Mouse (Mus musculus) limb, embryonic 13.5 days (tissue): ENCODE measurements at regions not wholly inside any gene's neighbourhood (a gene's known extent, or its start where the extent isn't known, plus 50 kb on each side); places are given as distances from the start of the nearest gene placed in this dataset.
A peak's percentile ranks its signal among the peaks of the same experiment; 100 is the strongest.

Source experiments
- ATAC-seq: fragments of 200-750 bp; cut with Nextera tagmentation; 2 replicates; pipeline ENCODE4 v1.8.0; 2017; ENCODE audit warnings: low read depth, moderate number of reproducible peaks, moderate TSS enrichment; ENCODE audit not compliant: low FRiP score
- H3K27ac ChIP-seq: fragments of 300-500 bp; sonication (generic); 2 replicates; pipeline ENCODE4 v1.5.1; 2015; ENCODE audit warnings: inconsistent platforms, mild to moderate bottlenecking, moderate library complexity
- H3K27me3 ChIP-seq: fragments of 300-500 bp; sonication (generic); 2 replicates; pipeline ENCODE4 v1.6.1; 2015; ENCODE audit warnings: mild to moderate bottlenecking, inconsistent platforms
- H3K36me3 ChIP-seq: fragments of 300-500 bp; sonication (generic); 2 replicates; pipeline ENCODE4 v1.6.1; 2015; ENCODE audit warnings: inconsistent platforms, mild to moderate bottlenecking, moderate library complexity
- H3K4me1 ChIP-seq: fragments of 300-500 bp; sonication (generic); 2 replicates; pipeline ENCODE4 v1.6.1; 2015; ENCODE audit warnings: inconsistent platforms
- H3K4me2 ChIP-seq: fragments of 300-500 bp; sonication (generic); replicated peaks from 2 replicates; pipeline ENCODE4 v1.6.1; 2015; ENCODE audit warnings: inconsistent platforms, mild to moderate bottlenecking, moderate library complexity
- H3K4me3 ChIP-seq: fragments of 300-500 bp; sonication (generic); 2 replicates; pipeline ENCODE4 v1.5.1; 2015; ENCODE audit warnings: moderate library complexity, mild to moderate bottlenecking, inconsistent platforms
- H3K9ac ChIP-seq: fragments of 300-500 bp; sonication (generic); 2 replicates; pipeline ENCODE4 v1.6.1; 2015; ENCODE audit warnings: mild to moderate bottlenecking, inconsistent platforms
- H3K9me3 ChIP-seq: fragments of 300-500 bp; sonication (generic); 2 replicates; pipeline ENCODE4 v1.6.1; 2016; ENCODE audit warnings: inconsistent platforms
- WGBS: fragments of 180-500 bp; shearing (Covaris S2); methylation state at CpG from one replicate; pipeline ENCODE4 v1.1.7; 2015; 5-methylcytosine and 5-hydroxymethylcytosine counted together

DNA sequence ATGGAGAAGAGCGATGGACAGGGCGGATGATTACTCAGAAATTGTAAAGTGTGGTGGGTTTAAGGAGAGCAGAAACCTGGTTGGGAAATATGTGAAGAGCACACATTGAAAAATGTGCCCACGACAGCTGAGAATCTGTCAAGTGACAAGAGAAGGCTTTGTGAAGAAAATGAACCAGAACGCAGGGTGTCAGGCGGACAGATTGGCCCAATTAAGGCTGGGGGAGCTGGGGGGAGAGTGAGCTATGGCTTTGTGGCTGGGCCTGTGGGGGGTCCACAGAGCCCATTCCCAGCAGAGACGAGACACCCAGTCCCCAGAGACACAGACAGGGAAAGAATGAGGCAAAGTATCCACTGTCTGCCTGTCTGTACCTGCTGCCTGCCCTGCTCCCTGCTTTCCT lies 153.3 kb downstream of the Shq1 start:
- peaks cover 16% of the 10 kb centered on the region for H3K4me1 ChIP-seq
- no peak overlapping the region for H3K4me2 ChIP-seq
- no peak overlapping the region for H3K4me3 ChIP-seq
- H3K9me3 ChIP-seq = no peaks in the 10 kb centered on the region
- WGBS = 69% methylated on average over 6 of the region's 6 CpGs
- no peaks in the 10 kb centered on the region for H3K36me3 ChIP-seq
- no peak for ATAC-seq
- peaks cover 33% of the 10 kb centered on the region for H3K27me3 ChIP-seq
- no peak overlapping the region for H3K9ac ChIP-seq
- H3K27ac ChIP-seq = no peak overlapping the region

- no peak overlapping the region for H3K4me2 ChIP-seq
- H3K27me3 ChIP-seq = peaks cover 13% of the 10 kb centered on the region
- peaks cover 5% of the 10 kb centered on the region for H3K4me1 ChIP-seq
- H3K9me3 ChIP-seq = 0 out of 2 replicates have a peak, but pooled peaks cover 4% of the 10 kb centered on the region
- no peaks in the 10 kb centered on the region for H3K36me3 ChIP-seq
- no peak overlapping the region for H3K4me3 ChIP-seq
- no peak for ATAC-seq
- no peak overlapping the region for H3K9ac ChIP-seq
- WGBS = 58% methylated on average over 4 of the region's 4 CpGs
- no peak overlapping the region for H3K27ac ChIP-seq
These were observed 158.3 kb downstream of the Shq1 start for GRCm38 (mm10) chr6:100512676-100513075.

GRCm38 (mm10) chr6:100510676-100511075 lies 160.3 kb downstream of the Shq1 start:
- WGBS = 83% methylated on average over 4 of the region's 4 CpGs
- Histone ChIP-seq H3K9me3 (0 out of 2 replicates have a peak, but pooled peaks cover 4% of the 10 kb centered on the region), H3K36me3 (no peaks in the 10 kb centered on the region), H3K9ac (no peak overlapping the region), H3K27me3 (peaks cover 1% of the 10 kb centered on the region; the same call in 1 of the 2 replicates), H3K27ac (no peak overlapping the region), H3K4me3 (no peak overlapping the region), H3K4me1 (no peaks in the 10 kb centered on the region), H3K4me2 (no peak overlapping the region)
- no peak for ATAC-seq

- WGBS = 81% methylated on average over 15 of the region's 15 CpGs
- ATAC-seq = no peak
- peaks cover 28% of the 10 kb centered on the region for H3K4me1 ChIP-seq
These were observed 165.3 kb downstream of the Shq1 start for GRCm38 (mm10) chr6:100505506-100506247.

DNA sequence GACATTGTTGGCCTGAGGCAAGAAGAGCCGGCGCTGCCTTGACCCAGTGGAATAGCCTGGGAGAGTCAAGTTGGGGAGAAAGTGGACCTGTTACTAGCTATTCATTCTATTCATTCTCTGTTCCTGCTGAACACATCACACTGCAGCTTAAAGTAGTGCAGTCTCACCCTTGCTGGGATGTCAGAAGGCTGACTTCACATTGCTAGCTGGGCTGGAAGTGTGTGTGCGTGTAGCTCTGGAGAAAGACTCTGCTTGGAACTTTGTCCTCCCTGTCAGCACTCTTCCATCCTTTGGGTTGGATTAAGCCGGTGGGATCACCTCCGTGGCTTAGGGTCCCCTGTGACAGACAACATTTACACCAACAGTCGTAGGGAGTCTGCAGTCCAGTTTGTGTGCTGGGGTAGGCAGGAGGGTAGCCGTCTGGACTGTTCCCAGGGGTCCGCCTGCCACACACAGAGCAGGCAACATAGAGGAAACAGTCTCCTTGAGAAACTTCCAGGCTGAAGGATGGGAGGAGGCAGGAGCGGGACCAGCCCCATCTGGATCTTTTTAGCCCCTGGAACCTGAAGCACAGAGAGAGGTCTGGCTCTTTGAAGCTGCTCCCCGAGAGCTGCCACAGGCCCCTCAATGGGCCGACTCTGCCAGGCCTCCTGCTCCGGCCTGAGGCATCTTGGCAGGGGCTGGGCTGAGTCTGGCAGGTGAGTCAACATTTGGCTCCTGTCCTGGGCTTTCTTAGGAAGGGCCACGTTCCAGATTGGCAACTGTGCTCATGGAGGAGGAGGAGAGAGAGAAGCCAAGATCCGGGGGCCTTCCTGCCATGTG lies 167.8 kb downstream of the Shq1 start:
- no peak overlapping the region for H3K9ac ChIP-seq
- 0 out of 2 replicates have a peak overlapping the region, but pooled peaks have one; percentile 12 for H3K4me2 ChIP-seq
- peaks cover 38% of the 10 kb centered on the region for H3K4me1 ChIP-seq
- H3K36me3 ChIP-seq = no peaks in the 10 kb centered on the region
- peak overlapping the region; percentile 53; the same call in 1 of the 2 replicates for H3K27ac ChIP-seq
- H3K27me3 ChIP-seq = peaks cover 19% of the 10 kb centered on the region; the same call in 1 of the 2 replicates
- no peaks in the 10 kb centered on the region for H3K9me3 ChIP-seq
- ATAC-seq = peak; percentile 82
- 28% methylated on average over 14 of the region's 14 CpGs for WGBS
- H3K4me3 ChIP-seq = no peak overlapping the region

More at GRCm38 (mm10) chr6:100505506-100506247, 165.3 kb downstream of the Shq1 start:
- Histone ChIP-seq H3K4me3 (no peak overlapping the region), H3K27me3 (0 out of 2 replicates have a peak, but pooled peaks cover 3% of the 10 kb centered on the region), H3K27ac (no peak overlapping the region), H3K4me2 (no peak overlapping the region), H3K9me3 (no peaks in the 10 kb centered on the region), H3K9ac (no peak overlapping the region), H3K36me3 (no peaks in the 10 kb centered on the region)

- Histone ChIP-seq H3K4me2 (no peak overlapping the region), H3K4me1 (peaks cover 38% of the 10 kb centered on the region)
- no peak for ATAC-seq
These were observed 168.8 kb downstream of the Shq1 start for GRCm38 (mm10) chr6:100502139-100502538.

GRCm38 (mm10) chr6:100500741-100501140 lies 170.2 kb downstream of the Shq1 start:
- Histone ChIP-seq H3K27ac (no peak overlapping the region), H3K36me3 (no peaks in the 10 kb centered on the region), H3K4me3 (no peak overlapping the region), H3K4me2 (no peak overlapping the region), H3K9me3 (no peaks in the 10 kb centered on the region), H3K27me3 (peaks cover 19% of the 10 kb centered on the region; the same call in 1 of the 2 replicates), H3K4me1 (peaks cover 38% of the 10 kb centered on the region), H3K9ac (no peak overlapping the region)
- no peak for ATAC-seq
- WGBS = 68% methylated on average over 2 of the region's 2 CpGs

More at GRCm38 (mm10) chr6:100502139-100502538, 168.8 kb downstream of the Shq1 start:
- no peaks in the 10 kb centered on the region for H3K36me3 ChIP-seq
- peaks cover 19% of the 10 kb centered on the region; the same call in 1 of the 2 replicates for H3K27me3 ChIP-seq
- no peak overlapping the region for H3K4me3 ChIP-seq
- H3K27ac ChIP-seq = peak overlapping the region; percentile 53; the same call in 1 of the 2 replicates
- WGBS = 43% methylated on average over 6 of the region's 6 CpGs
- no peaks in the 10 kb centered on the region for H3K9me3 ChIP-seq
- H3K9ac ChIP-seq = no peak overlapping the region

GRCm38 (mm10) chr6:100500060-100500459 lies 170.9 kb downstream of the Shq1 start:
- Histone ChIP-seq H3K36me3 (no peaks in the 10 kb centered on the region), H3K9ac (no peak overlapping the region), H3K4me3 (no peak overlapping the region), H3K27me3 (peaks cover 19% of the 10 kb centered on the region; the same call in 1 of the 2 replicates), H3K27ac (no peak overlapping the region), H3K4me1 (peaks cover 38% of the 10 kb centered on the region), H3K9me3 (no peaks in the 10 kb centered on the region), H3K4me2 (no peak overlapping the region)
- ATAC-seq = no peak
- 64% methylated on average over 8 of the region's 8 CpGs for WGBS

- H3K9me3 ChIP-seq = no peaks in the 10 kb centered on the region
- no peak overlapping the region for H3K4me2 ChIP-seq
- no peak for ATAC-seq
- no peaks in the 10 kb centered on the region for H3K36me3 ChIP-seq
- H3K27me3 ChIP-seq = peaks cover 15% of the 10 kb centered on the region; the same call in 1 of the 2 replicates
- no peak overlapping the region for H3K4me3 ChIP-seq
- no peak overlapping the region for H3K27ac ChIP-seq
- H3K9ac ChIP-seq = no peak overlapping the region
- 29% methylated on average over 4 of the region's 4 CpGs for WGBS
- H3K4me1 ChIP-seq = peaks cover 35% of the 10 kb centered on the region
These were observed 172.1 kb downstream of the Shq1 start for GRCm38 (mm10) chr6:100498861-100499271.

GRCm38 (mm10) chr6:100498126-100498525 lies 172.8 kb downstream of the Shq1 start:
- no peak overlapping the region for H3K9ac ChIP-seq
- H3K9me3 ChIP-seq = no peaks in the 10 kb centered on the region
- no peaks in the 10 kb centered on the region for H3K36me3 ChIP-seq
- no peak for ATAC-seq
- H3K4me2 ChIP-seq = no peak overlapping the region
- no peak overlapping the region for H3K27ac ChIP-seq
- H3K4me1 ChIP-seq = peaks cover 28% of the 10 kb centered on the region
- no peak overlapping the region for H3K4me3 ChIP-seq
- H3K27me3 ChIP-seq = peaks cover 15% of the 10 kb centered on the region; the same call in 1 of the 2 replicates
- WGBS = 82% methylated on average over 2 of the region's 2 CpGs

DNA sequence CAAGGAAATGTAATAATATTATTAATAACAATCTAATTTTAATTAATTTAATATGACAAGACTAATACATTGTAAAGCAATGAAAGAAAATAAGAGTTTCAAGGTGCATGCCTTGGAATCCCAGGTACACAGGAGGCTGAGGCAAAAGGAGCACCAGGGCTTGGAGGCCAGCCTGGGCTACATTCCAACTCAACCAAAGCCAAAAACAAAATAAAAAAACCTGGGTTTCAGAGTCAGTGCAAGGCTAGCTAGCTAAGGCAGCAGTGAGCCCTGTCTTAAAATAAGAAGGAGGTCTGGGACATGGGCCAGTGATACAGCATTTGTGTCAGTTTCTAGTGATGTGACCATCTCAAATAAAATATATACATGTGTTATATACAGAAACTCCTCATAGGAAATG lies 174.8 kb downstream of the Shq1 start:
- H3K36me3 ChIP-seq = no peaks in the 10 kb centered on the region
- H3K4me1 ChIP-seq = peaks cover 14% of the 10 kb centered on the region
- H3K9ac ChIP-seq = no peak overlapping the region
- no peak overlapping the region for H3K4me2 ChIP-seq
- H3K4me3 ChIP-seq = no peak overlapping the region
- no peak for ATAC-seq
- H3K9me3 ChIP-seq = no peaks in the 10 kb centered on the region
- peaks cover 15% of the 10 kb centered on the region; the same call in 1 of the 2 replicates for H3K27me3 ChIP-seq
- H3K27ac ChIP-seq = no peak overlapping the region

GRCm38 (mm10) chr6:100495131-100495530 lies 175.8 kb downstream of the Shq1 start:
- Histone ChIP-seq H3K27ac (no peak overlapping the region), H3K9me3 (no peaks in the 10 kb centered on the region), H3K27me3 (peaks cover 14% of the 10 kb centered on the region; the same call in 1 of the 2 replicates), H3K4me3 (no peak overlapping the region), H3K9ac (no peak overlapping the region), H3K4me1 (peaks cover 5% of the 10 kb centered on the region), H3K4me2 (no peak overlapping the region), H3K36me3 (no peaks in the 10 kb centered on the region)
- 59% methylated on average over 12 of the region's 12 CpGs for WGBS
- ATAC-seq = peak; percentile 51; the same call in 1 of the 2 replicates
